Mouse (Mus musculus) regulatory T cell (primary cell): ENCODE measurements at regions not wholly inside any gene's neighbourhood (a gene's known extent, or its start where the extent isn't known, plus 50 kb on each side); places are given as distances from the start of the nearest gene placed in this dataset.

Experiments used
- in situ Hi-C: fragments of 300-600 bp; cut with MboI, MseI; formaldehyde crosslinking; loops from one replicate; pipeline ENCODE4 v1.15.1; 2025; ENCODE audit warnings: high pct_unique_total_duplicates

GRCm38 (mm10) chr11:117586857-117587425 lies 67.1 kb upstream of the Tnrc6c start:
- in situ Hi-C loops = loop anchor here (10.0 kb wide), 1 partner anchor 458 kb away; no protein-coding TSS in a partner anchor

DNA sequence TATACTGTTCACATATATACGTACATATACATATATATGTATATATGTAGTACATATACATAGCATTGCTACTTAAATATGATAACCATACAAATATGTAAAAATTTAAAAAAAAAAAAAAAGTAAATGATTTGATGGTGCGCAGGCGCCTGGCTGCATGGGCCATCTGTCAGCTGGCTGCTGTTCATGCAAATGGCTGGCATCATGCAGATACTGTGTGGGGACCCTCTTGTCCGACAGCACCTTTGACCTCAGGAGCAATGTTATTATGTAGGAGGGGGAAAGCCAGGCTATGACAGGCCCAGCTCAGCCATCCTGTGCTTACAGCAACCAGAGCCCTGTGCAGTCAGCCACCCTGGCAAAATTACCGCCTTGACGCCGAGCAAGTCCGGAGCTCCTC lies 65.1 kb upstream of the Tnrc6c start:
- in situ Hi-C loops = loop anchor here (10.0 kb wide), 1 partner anchor 456 kb away; no protein-coding TSS in a partner anchor

DNA sequence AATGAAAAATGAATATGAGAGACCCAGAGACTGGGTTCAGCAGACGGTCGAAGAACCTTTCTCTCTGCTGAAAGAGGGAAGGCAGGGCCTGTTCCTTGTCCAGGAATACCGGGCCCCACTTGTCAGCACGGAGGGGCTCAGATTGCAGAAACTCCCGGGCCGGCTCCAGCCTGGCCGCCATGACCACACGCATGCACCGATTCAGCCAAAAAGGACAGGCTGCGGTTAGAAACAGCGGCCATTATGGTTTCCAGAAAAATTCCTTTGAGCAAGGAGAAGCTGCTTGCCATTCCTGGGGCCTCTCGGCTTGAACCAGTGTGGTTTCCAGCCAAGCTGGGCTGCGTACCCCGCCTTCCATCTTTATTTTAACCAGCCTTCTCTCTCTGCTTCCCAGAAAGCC lies 64.7 kb upstream of the Tnrc6c start:
- in situ Hi-C loops = loop anchor here (10.0 kb wide), 1 partner anchor 455 kb away; no protein-coding TSS in a partner anchor

- in situ Hi-C loops = no loop called here
Observed at GRCm38 (mm10) chr11:117592570-117592969, 61.5 kb upstream of the Tnrc6c start.

GRCm38 (mm10) chr11:117596201-117596600 lies 57.9 kb upstream of the Tnrc6c start:
- in situ Hi-C loops = no loop called here

- in situ Hi-C loops = no loop called here
Observed at GRCm38 (mm10) chr11:117597754-117598153, 56.3 kb upstream of the Tnrc6c start.

DNA sequence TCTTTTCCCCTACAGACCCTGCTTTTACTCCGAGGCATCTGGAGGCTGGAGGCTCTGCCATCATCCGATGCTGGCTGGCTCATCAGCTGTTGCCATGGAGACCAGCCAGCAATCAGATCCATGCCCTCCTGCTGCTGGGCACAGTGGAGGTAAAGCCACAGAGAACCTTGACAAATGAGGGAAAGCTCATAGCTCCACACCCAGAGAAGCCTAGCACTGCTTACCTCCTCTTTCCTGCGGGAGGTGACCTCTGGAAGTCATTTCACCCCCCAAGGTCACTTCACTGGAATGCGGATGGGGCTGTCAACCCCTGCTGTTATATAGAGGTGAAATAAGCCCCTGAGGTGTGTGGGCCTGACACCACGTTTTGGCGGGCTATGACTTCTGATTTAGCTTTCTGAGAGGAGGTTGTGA lies 55.9 kb upstream of the Tnrc6c start:
- in situ Hi-C loops = no loop called here

DNA sequence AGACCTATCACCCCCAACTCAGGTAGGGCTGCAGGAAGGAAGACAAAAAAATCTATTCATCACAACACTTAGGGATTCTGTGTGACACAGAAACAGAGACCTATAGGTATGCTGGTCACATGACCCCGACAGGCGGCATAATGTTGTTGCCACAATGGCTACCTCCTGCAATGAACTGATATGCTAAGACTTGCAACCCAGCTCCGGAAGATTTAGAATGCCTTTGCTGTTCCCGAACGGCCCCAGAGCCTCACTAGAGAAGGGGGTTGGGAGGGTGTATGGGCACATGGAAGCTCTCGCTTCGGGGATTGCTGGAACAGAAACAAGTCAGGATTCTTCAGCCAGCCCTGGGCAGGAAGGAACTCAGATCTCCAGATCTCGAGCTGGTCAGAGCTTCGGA lies 55.5 kb upstream of the Tnrc6c start:
- in situ Hi-C loops = no loop called here

DNA sequence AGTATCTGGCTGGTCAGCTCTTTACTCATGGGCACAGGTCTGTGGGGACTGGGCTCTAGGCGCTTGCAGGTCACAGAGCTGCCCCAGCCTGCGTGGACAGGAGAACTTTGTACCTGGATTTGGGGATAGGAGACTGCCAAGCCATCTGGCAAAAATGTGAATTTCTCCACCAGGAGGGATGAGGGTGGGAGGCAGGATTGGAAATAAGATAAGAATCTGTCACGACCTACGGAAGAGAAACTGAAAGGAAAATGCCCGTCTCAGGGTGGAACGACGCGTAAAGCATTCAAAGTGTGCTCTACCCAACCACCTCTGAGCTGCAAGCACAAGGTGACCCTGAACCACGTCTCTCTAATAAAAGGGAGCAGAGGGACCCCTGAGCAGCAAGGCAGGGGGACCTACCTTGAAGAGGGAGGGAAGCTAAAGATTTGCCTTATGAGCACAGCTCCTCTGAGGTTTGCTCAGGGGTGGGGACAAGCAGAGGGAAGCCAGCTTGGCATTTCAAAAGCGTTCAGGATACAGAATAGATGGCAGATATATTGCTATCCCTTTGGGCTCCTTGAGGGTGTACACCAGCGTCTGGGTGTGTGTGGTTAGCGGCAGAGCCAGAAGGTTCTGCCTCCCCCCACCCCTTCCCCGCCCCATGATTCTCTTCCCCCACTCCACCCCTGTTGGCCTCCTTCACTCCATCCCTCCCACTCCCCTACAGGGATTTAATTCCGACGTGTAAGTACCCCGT lies 54.9 kb upstream of the Tnrc6c start:
- in situ Hi-C loops = no loop called here

- in situ Hi-C loops = no loop called here
Observed at GRCm38 (mm10) chr11:117599788-117600263, 54.3 kb upstream of the Tnrc6c start.

GRCm38 (mm10) chr11:117601147-117601546 lies 52.9 kb upstream of the Tnrc6c start:
- in situ Hi-C loops = no loop called here

DNA sequence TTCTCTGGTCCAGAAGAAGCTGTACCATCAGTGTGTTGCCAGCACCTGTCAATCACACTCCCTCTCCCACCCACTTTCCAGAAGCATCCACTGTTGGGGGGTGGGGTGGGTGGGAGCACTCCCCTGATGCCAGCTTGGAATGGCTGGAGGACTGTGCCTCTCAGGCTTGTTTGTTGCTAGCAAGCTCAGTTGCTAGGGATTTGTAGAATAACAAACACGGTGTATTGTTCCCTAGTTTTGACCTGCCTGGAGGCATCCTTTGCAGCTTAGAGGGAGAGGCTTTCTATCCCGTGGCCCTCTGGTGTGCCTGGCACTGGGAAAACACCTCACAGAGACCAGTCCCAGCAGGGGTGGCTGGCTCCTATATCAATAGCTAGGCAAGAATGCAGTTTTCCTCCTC lies 50.1 kb upstream of the Tnrc6c start:
- in situ Hi-C loops = no loop called here
